Mouse (Mus musculus): ENCODE measurements around the gene Aoc2.

GRCm38 (mm10) chr11:101351100-101351720, 26.3 kb downstream of the Aoc2 start:
- TF ChIP-seq POLR2A (IDR thresholded peaks at IDR 0.05; ENCODE audit: borderline replicate concordance, low read depth, low read length) (no peak), CTCF (IDR thresholded peaks at IDR 0.05; ENCODE audit: low read depth, low read length) (no peak)
